Mouse (Mus musculus) cerebellum, adult 2 months (tissue): ENCODE measurements around the gene Sidt2. TPM values are rescaled to one million over a fixed set of nuclear protein-coding genes. Genes with fewer than 3 reads are reported as not detected.
A peak's percentile ranks its signal among the peaks of the same experiment; 100 is the strongest.

Experiments
- DNase-seq, 2 experiments: peaks; one replicate each; pipeline ENCODE4 v3.0.0; 2021
- H3K27ac ChIP-seq: fragments of 200-500 bp; 2 replicates; pipeline ENCODE4 v1.5.1; 2012; ENCODE audit warnings: low read length, control low read depth, inconsistent platforms; ENCODE audit not compliant: insufficient read depth
- H3K27me3 ChIP-seq: fragments of 200-500 bp; 2 replicates; pipeline ENCODE4 v1.6.1; 2012; ENCODE audit warnings: inconsistent platforms, mild to moderate bottlenecking, low read length, moderate library complexity; ENCODE audit not compliant: control insufficient read depth, insufficient read depth
- H3K4me1 ChIP-seq: fragments of 200-500 bp; 2 replicates; pipeline ENCODE4 v1.6.1; 2011; ENCODE audit warnings: low read length; ENCODE audit not compliant: control insufficient read depth, insufficient read depth
- H3K4me3 ChIP-seq: fragments of 200-500 bp; replicated peaks from 2 replicates; pipeline ENCODE3; 2011; ENCODE audit warnings: mild to moderate bottlenecking, low read depth, low read length, control low read depth; ENCODE audit not compliant: insufficient read depth
- CTCF ChIP-seq: fragments of 200-500 bp; IDR thresholded peaks from 2 replicates; pipeline ENCODE4 v1.5.1; 2011; ENCODE audit warnings: low read depth, mild to moderate bottlenecking, control low read depth, low read length, moderate library complexity, borderline replicate concordance; ENCODE audit not compliant: insufficient read depth
- POLR2A ChIP-seq: fragments of 200-500 bp; IDR thresholded peaks from 2 replicates; pipeline ENCODE4 v1.6.1; 2011; ENCODE audit warnings: low read length, control low read depth, borderline replicate concordance; ENCODE audit not compliant: insufficient read depth
- WGBS: fragments of 180-500 bp; shearing (Covaris S2); methylation state at CpG from one replicate; pipeline ENCODE4 v1.1.7; 2018; 5-methylcytosine and 5-hydroxymethylcytosine counted together
- polyA plus RNA-seq: library from polyadenylated mRNA; depleted of rRNA; stranded (reverse); fragments of >200 nt; gene quantifications from 2 replicates; pipeline ENCODE4 v1.2.3, GENCODE M21; 2012

Gene Sidt2
- polyA plus RNA-seq, 1 experiment: 130 TPM

- peaks cover 32% of the 10 kb centered on the region for H3K4me1 ChIP-seq
- no peak for TF ChIP-seq CTCF
- TF ChIP-seq POLR2A: no peak
- H3K4me3 ChIP-seq: no peak overlapping the region
- DNase-seq: no peak
- H3K27ac ChIP-seq: no peak overlapping the region; the same call in 1 of the 2 replicates
- no peaks in the 10 kb centered on the region for H3K27me3 ChIP-seq
- WGBS: 24% methylated on average over 8 of the region's 8 CpGs
Observed at GRCm38 (mm10) chr9:45938088-45938487, 17.0 kb downstream of the Sidt2 start.

GRCm38 (mm10) chr9:45936883-45937282, 18.2 kb downstream of the Sidt2 start:
- TF ChIP-seq POLR2A: no peak
- peak; percentile 66; the same call in 1 of the 2 replicates for TF ChIP-seq CTCF
- Histone ChIP-seq H3K4me1 (peaks cover 28% of the 10 kb centered on the region), H3K27me3 (no peaks in the 10 kb centered on the region), H3K4me3 (no peak overlapping the region), H3K27ac (no peak overlapping the region)
- 22% methylated on average over 3 of the region's 3 CpGs for WGBS
- DNase-seq: peak; percentile 49 to 61

- H3K27me3 ChIP-seq: no peaks in the 10 kb centered on the region
- WGBS: 33% methylated on average over 21 of the region's 21 CpGs
- peaks cover 26% of the 10 kb centered on the region for H3K4me1 ChIP-seq
- H3K27ac ChIP-seq: no peak within 1 kb of the TSS
- no peak for DNase-seq
- no peak for TF ChIP-seq CTCF
- TF ChIP-seq POLR2A: no peak
- H3K4me3 ChIP-seq: no peak within 1 kb of the TSS
Observed at GRCm38 (mm10) chr9:45935628-45936210, 19.3 kb downstream of the Sidt2 start, which contains the start of gene Tagln. Tagln (minus strand) TSS chr9:45936058.

DNA sequence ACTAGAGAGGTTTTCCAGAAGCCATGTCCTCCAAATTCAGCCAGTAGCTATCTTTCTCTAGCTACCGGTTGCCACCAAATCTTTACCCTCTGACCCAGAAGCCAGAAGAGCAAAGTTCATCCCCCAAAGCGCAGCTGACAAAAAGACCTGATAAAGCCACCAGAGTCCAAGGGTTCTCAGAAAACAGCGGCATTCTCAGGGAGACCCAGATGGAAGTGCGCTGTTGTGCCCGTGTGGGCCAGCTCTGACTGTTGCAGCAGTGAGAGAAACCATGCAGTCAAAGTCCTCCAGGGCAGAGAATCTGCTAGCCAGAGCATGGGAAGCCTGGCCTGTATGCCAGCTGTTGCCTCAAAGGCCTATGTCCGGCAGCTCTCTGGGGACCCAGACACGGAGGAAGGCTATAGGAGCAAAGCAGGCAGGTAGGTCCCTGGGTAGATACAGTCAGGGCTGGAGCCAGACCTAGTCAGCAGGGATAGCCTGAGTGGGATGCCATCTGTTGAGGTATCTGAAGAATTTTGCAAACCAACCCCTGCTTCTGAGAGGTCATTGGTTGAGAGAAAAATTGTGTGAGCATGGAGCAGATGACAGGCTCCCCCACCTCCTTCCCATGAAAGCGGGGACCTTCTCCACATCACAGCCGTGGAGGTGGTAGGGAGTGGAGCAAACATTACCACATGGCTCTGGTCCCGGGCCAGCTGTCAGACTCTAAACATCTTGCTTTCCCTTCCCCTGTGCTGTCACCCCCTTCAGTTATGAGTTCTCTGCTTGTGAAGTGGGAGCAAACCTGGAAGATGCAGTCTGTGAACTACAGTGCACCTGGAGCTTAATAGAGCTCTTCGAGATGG, 22.3 kb downstream of the Sidt2 start:
- H3K4me3 ChIP-seq: no peak overlapping the region
- H3K27ac ChIP-seq: no peak overlapping the region
- H3K27me3 ChIP-seq: no peaks in the 10 kb centered on the region
- peaks cover 6% of the 10 kb centered on the region for H3K4me1 ChIP-seq
- TF ChIP-seq POLR2A (no peak), CTCF (no peak)
- WGBS: 43% methylated on average over 11 of the region's 11 CpGs
- peak in 1 of 2 experiments; percentile 35 for DNase-seq

DNA sequence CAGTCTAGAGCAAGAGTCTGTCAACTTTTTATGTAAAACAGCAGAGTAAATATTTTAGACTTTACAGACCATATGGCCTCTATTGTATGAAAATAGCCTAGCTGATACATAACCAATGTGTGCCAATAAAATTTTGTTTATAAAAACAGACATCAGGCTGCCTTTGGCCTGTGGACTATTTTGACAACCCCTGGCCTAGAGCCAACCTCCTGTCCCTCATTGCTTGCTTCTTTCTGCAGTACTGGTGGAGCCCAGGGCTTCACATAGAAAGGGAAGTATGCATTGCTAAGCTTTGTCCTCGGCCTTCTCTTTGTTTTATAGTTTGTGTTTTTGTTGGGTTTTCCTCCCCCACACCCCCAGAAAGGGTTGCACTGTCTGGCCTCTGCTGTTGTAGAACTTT, 23.1 kb downstream of the Sidt2 start:
- Histone ChIP-seq H3K4me1 (peaks cover 6% of the 10 kb centered on the region), H3K4me3 (no peak overlapping the region), H3K27ac (no peak overlapping the region), H3K27me3 (no peaks in the 10 kb centered on the region)
- TF ChIP-seq CTCF (no peak), POLR2A (no peak)
- 25% methylated on average over 1 of the region's 1 CpGs for WGBS
- no peak for DNase-seq

DNA sequence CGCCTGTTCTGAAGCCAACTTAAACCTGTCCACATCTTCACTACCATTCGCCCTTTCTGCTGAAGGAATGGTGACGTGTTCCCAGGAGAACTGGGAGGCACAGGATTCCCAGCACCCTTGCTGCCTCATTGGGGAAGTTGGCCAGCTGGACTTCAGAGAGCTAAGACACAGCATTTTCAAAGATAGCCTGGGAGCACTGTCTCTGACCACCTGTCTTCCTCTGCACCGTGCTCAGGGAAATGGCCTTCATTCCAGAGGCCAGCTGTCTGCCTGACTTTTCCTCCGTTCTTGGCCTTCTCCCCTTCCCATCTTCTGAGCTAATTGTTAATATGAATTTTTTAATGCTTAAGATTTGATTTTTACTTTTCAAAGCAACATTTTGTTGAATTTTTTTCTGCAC, 25.8 kb downstream of the Sidt2 start:
- no peak overlapping the region for H3K27ac ChIP-seq
- WGBS: 52% methylated on average over 5 of the region's 5 CpGs
- DNase-seq: no peak
- peaks cover 6% of the 10 kb centered on the region for H3K4me1 ChIP-seq
- no peaks in the 10 kb centered on the region for H3K27me3 ChIP-seq
- no peak overlapping the region for H3K4me3 ChIP-seq
- no peak for TF ChIP-seq CTCF
- no peak for TF ChIP-seq POLR2A

DNA sequence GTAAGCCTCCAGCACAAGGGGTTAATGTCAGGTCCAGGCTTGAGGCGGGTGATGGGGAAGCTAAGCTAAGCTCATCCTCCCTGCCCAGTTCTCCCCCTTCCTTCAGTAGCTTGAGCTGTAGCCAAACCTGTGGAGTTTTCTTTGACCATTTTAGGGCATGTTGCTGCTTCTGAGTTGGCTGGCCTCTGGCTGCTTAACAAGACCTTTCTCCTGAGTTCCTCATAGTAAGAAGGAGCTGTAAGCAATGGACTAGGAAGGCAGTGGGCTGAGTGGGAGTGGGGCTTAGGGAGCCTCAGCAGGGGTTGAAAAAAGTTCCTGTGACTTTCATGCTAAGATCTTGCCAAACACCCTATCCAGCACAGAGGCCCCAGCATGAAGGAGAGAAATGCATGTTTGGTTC, 35.2 kb downstream of the Sidt2 start:
- no peak overlapping the region for H3K4me3 ChIP-seq
- H3K4me1 ChIP-seq: no peaks in the 10 kb centered on the region
- TF ChIP-seq CTCF: no peak
- no peak for TF ChIP-seq POLR2A
- 54% methylated on average over 1 of the region's 1 CpGs for WGBS
- H3K27ac ChIP-seq: no peak overlapping the region
- H3K27me3 ChIP-seq: no peaks in the 10 kb centered on the region
- DNase-seq: no peak
